Mouse (Mus musculus) embryonic facial prominence, embryonic 10.5 days (tissue): ENCODE measurements around the gene Ankub1. TPM values are rescaled to one million over a fixed set of nuclear protein-coding genes. Genes with fewer than 3 reads are reported as not detected.
A peak's percentile ranks its signal among the peaks of the same experiment; 100 is the strongest.

Experiments
- DNase-seq: peaks from one replicate; pipeline ENCODE4 v3.0.0-alpha.2; 2017; ENCODE audit warnings: low spot score
- H3K27ac ChIP-seq: fragments of 300-500 bp; sonication (generic); replicated peaks from 2 replicates; pipeline ENCODE4 v1.5.1; 2016; ENCODE audit warnings: mild to moderate bottlenecking
- H3K27me3 ChIP-seq: fragments of 300-500 bp; sonication (generic); replicated peaks from 2 replicates; pipeline ENCODE4 v1.6.1; 2016; ENCODE audit warnings: low read depth, mild to moderate bottlenecking; ENCODE audit not compliant: poor library complexity, severe bottlenecking
- H3K36me3 ChIP-seq: fragments of 300-500 bp; sonication (generic); replicated peaks from 2 replicates; pipeline ENCODE4 v1.6.1; 2016; ENCODE audit warnings: mild to moderate bottlenecking, moderate library complexity
- H3K4me1 ChIP-seq: fragments of 300-500 bp; sonication (generic); 2 replicates; pipeline ENCODE4 v1.6.1; 2016
- H3K4me3 ChIP-seq: fragments of 300-500 bp; sonication (generic); 2 replicates; pipeline ENCODE4 v1.5.1; 2016; ENCODE audit warnings: mild to moderate bottlenecking, moderate library complexity
- H3K9me3 ChIP-seq: fragments of 300-500 bp; sonication (generic); 2 replicates; pipeline ENCODE4 v1.6.1; 2016; ENCODE audit warnings: mild to moderate bottlenecking
- WGBS: fragments of 180-500 bp; shearing (Covaris S2); methylation state at CpG from one replicate; pipeline ENCODE4 v1.1.7; 2016; 5-methylcytosine and 5-hydroxymethylcytosine counted together
- microRNA-seq: library from miRNA; unstranded; fragments of <30 nt; microRNA quantifications from one replicate; pipeline ENCODE4, GENCODE M21; 2017
- polyA plus RNA-seq: library from polyadenylated mRNA; unstranded; fragments of >200 nt; fragmentation: Nextera tagmentation; extraction: Ambion mirVana; gene quantifications from 2 replicates; pipeline ENCODE4 v1.2.1, GENCODE M21; 2016

Gene Ankub1
- polyA plus RNA-seq, 1 experiment from 2014 or later, result 0.12 TPM

DNA sequence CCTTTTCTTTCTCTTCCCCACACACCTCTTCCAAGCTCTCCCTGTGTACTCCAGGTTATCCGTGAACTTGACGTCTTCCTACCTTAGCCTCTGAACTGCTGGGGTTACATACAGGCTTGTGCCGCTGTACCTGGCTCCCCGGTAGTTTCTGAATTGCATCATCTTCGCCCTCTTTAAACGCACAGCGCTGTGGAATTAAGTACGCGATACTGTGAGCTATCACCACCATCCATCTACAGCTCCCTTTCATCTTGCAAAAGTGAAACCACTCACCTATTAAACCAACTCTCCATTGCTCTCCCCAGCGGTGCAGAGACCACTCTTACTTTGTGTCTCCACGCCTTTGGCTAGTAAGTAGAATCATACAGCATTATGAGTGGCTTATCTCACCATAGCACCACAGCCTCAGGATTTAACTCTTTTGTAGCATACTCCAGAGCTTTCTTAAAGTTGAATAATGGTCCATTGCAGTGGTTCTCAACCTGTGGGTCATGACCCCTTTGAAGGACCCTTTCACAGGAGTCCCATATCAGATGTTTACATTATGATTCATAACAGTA, 65.6 kb downstream of the Ankub1 start:
- H3K27me3 ChIP-seq, result no peaks in the 10 kb centered on the region
- H3K27ac ChIP-seq, result no peak overlapping the region
- no peak for DNase-seq
- H3K4me3 ChIP-seq, result no peak overlapping the region
- H3K4me1 ChIP-seq, result peaks cover 8% of the 10 kb centered on the region; the same call in 1 of the 2 replicates
- H3K9me3 ChIP-seq, result no peaks in the 10 kb centered on the region
- 86% methylated on average over 11 of the region's 11 CpGs for WGBS
- H3K36me3 ChIP-seq, result no peaks in the 10 kb centered on the region

- WGBS, result 32% methylated on average over 21 of the region's 21 CpGs
- no peaks in the 10 kb centered on the region for H3K36me3 ChIP-seq
- peak overlapping the region; percentile 59 for H3K27ac ChIP-seq
- peak; percentile 77 for DNase-seq
- peaks cover 8% of the 10 kb centered on the region; the same call in 1 of the 2 replicates for H3K4me1 ChIP-seq
- no peaks in the 10 kb centered on the region for H3K27me3 ChIP-seq
- H3K9me3 ChIP-seq, result no peaks in the 10 kb centered on the region
- peak overlapping the region; percentile 33 for H3K4me3 ChIP-seq
Observed at GRCm38 (mm10) chr3:57625275-57625997, 67.2 kb downstream of the Ankub1 start.

- Histone ChIP-seq H3K4me1 (no peaks in the 10 kb centered on the region), H3K27me3 (no peaks in the 10 kb centered on the region), H3K27ac (no peak overlapping the region), H3K36me3 (no peaks in the 10 kb centered on the region), H3K9me3 (no peaks in the 10 kb centered on the region), H3K4me3 (no peak overlapping the region)
- no peak for DNase-seq
- WGBS, result 78% methylated on average over 4 of the region's 4 CpGs
Observed at GRCm38 (mm10) chr3:57619718-57620117, 72.9 kb downstream of the Ankub1 start.

DNA sequence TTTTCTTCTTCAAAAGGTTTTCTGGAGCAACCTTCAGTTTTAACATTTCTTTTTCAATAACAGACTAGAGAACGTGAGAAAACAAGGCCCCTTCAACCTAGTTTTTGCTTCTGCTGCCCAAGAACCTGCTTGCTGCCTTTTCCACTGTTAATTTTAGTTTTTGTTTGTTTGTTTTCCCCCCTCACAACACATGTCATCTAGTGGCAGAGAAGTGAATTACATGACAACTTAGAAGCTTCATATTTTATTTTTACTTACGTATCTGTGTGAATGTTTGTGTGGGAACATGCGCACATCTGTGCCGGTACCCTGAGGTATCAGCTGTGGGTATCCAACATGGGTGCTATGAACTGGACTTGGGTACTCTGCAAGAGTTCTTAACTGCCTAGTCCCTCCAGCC, 76.9 kb downstream of the Ankub1 start:
- Histone ChIP-seq H3K4me1 (no peaks in the 10 kb centered on the region), H3K27ac (no peak overlapping the region), H3K36me3 (no peaks in the 10 kb centered on the region), H3K27me3 (no peaks in the 10 kb centered on the region), H3K9me3 (no peaks in the 10 kb centered on the region), H3K4me3 (no peak overlapping the region)
- DNase-seq, result no peak
- 89% methylated on average over 4 of the region's 4 CpGs for WGBS

- no peaks in the 10 kb centered on the region for H3K9me3 ChIP-seq
- H3K36me3 ChIP-seq, result no peaks in the 10 kb centered on the region
- no peaks in the 10 kb centered on the region for H3K27me3 ChIP-seq
- no peaks in the 10 kb centered on the region for H3K4me1 ChIP-seq
- no peak overlapping the region for H3K4me3 ChIP-seq
- no peak for DNase-seq
- H3K27ac ChIP-seq, result no peak overlapping the region
- WGBS, result 84% methylated on average over 3 of the region's 3 CpGs
Observed at GRCm38 (mm10) chr3:57612430-57612997, 80.1 kb downstream of the Ankub1 start.

- no peak for DNase-seq
- H3K4me1 ChIP-seq, result no peaks in the 10 kb centered on the region
Observed at GRCm38 (mm10) chr3:57611776-57612175, 80.8 kb downstream of the Ankub1 start.

More at GRCm38 (mm10) chr3:57611776-57612175, 80.8 kb downstream of the Ankub1 start:
- Histone ChIP-seq H3K27me3 (no peaks in the 10 kb centered on the region), H3K36me3 (no peaks in the 10 kb centered on the region), H3K27ac (no peak overlapping the region), H3K4me3 (no peak overlapping the region), H3K9me3 (no peaks in the 10 kb centered on the region)
- WGBS, result 84% methylated on average over 7 of the region's 7 CpGs

Small RNA genes lying within 50 kb of the gene (microRNA-seq; reads per million reads assigned to microRNA genes)
- gene Mir6377, result not detected

Other genes starting within 250 kb of the Ankub1 start
- 10.5 and 11.9 TPM in 2 replicates for gene Wwtr1, start 116.9 kb downstream of the Ankub1 start, polyA plus RNA-seq
- gene Commd2, start 41.1 kb downstream of the Ankub1 start, polyA plus RNA-seq, result 96.5 and 99.4 TPM in 2 replicates
- gene Rnf13, start 43.3 kb upstream of the Ankub1 start, polyA plus RNA-seq, result 36.7 and 42.2 TPM in 2 replicates
- 126 and 137 TPM in 2 replicates for gene Pfn2, start 155.3 kb upstream of the Ankub1 start, polyA plus RNA-seq